Mouse (Mus musculus): ENCODE data around the gene Asic2.

The Asic2 gene

GRCm38 (mm10) chr11:81595235-81595634 is 373.0 kb downstream of the Asic2 start:
- DNase-seq = no peak

DNA sequence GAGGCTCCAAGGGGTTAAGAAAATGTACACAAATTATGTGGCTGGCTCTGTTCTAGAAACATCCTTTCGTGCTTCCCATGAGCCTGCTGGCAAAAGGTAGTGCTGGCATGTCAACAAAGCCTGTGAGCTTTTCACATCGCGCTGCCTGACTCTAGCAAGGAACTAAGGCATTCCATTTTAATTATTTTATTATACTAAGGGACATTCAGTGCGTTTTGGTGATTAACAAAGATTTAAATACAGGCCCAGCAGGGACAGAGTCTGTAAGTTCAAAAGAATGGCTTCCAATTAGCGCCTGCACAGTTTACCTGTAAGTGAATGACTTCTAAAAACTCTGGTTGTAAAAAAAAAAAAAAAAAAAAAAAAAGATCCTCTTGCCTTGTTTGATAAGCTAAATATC is 375.5 kb downstream of the Asic2 start:
- no peak for DNase-seq

GRCm38 (mm10) chr11:81590911-81591310 is 377.3 kb downstream of the Asic2 start:
- no peak for DNase-seq

GRCm38 (mm10) chr11:81588630-81589029 is 379.6 kb downstream of the Asic2 start:
- DNase-seq = peak; percentile 9 to 43

DNA sequence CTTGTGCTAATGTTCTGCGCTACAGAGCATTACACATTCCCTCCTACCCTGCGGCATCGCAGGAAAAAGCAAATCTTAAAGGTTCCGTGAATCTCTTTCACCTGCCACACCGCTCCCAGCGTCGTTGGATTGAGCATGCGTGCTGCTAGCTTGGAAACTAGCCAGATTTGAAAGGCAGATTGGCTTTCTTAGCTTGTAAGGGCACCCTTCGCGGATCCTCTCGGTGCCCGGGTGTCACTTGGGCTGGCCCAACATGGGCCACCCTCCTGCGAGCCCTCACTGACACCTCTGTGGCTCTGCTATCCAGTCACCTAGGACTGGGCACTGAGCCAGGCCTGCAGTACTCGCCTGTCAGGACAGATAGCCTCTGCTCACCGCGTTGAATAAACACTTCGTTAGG is 380.3 kb downstream of the Asic2 start:
- DNase-seq = no peak

DNA sequence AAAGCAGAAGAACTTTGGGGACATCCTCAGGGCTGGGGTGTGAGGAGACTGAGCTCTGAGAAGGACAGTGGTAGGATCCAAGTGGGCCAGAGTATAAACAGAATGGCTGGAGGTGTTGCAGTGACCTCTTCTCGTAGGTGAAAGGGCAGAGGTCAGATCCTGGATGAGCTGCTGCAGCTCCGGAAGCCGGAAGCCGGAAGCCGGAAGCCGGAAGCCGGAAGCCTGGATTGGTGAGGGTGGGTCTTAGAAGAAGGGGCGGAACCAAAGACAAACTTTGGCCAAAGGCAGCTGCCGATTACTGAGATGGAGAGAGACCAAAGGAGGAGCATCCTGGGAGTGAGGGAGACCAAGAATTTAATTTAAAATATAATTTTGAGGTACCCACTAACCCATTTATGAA is 381.1 kb downstream of the Asic2 start:
- no peak for DNase-seq

DNA sequence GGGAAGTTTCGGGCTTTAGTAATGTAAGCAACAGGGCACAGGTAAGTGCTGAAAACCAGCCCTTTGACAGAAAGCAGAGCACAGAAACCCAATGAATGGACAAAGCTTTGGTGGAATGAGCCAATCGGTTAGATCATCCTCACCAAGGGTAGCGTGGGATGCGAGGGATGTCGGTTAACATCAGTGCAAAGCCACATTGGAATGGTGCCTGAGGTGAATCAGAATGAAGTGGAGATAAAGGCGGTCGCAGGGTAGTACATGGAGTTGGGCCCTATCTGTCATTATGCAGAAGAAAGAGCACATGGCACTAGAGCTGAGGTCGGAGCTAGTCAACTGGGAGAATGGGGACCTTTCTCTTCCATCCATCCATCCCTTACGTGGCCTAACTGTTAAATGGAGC is 383.8 kb downstream of the Asic2 start:
- DNase-seq = no peak

DNA sequence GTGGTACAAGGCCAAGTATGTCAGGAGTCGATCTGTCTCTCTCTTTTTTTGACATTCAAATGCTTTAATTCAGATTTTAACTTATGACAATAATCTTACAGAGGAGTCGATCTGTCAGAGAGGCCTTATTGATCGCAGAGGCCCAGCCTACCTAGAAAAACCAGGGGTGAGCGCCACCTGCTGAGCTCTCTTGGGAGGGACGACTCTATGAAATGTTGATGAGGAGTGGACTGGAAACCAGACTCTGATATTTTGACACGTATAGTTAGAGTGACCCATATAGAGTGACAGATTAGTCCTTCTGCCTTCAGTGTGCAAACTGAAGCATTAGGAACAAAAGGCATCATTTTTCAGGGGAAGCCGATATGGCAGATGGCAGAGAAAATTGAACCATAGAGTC is 385.1 kb downstream of the Asic2 start:
- no peak for DNase-seq

GRCm38 (mm10) chr11:81582161-81582560 is 386.1 kb downstream of the Asic2 start:
- DNase-seq = no peak

GRCm38 (mm10) chr11:81579753-81580152 is 388.5 kb downstream of the Asic2 start:
- DNase-seq = no peak

- DNase-seq = no peak
Measured at GRCm38 (mm10) chr11:81570406-81570805, 397.9 kb downstream of the Asic2 start.

DNA sequence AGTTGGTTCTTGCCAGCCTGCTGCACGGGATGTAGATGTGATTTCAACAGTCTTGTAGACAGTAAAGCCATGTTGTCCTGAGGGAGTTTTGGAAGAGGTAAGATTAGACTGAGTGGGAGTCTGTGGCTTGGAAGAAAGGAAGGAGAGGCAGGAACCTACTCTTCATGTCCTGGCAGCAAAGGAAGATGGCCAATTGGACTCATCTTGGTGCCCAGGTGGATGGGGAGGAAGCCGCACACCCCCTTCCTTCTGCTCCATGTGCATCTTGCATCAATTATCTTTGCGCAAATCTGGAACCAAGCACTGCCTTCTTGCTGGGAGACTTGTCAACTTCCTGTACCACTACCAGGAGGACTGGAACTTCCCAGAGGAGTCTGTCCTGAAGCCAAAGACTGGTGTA is 403.4 kb downstream of the Asic2 start:
- DNase-seq = no peak

DNA sequence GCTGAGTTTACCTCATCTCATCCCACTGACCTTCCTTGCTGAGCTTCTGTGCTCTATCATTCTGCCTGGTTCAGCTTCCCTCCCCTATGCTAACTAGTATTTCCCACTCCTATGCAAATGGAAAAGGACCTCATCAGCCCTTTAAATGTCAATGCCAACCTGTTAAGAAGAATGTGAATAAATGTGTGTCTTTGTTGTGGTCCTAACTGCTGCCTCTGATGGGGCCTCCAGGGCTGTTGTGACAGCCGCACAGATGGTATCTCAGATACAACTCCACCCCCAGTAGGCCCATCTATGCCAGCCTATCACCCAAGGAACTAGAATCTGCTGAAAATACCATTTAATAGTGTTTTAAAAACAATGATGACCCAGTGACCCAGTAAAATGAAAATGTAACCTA is 407.9 kb downstream of the Asic2 start:
- no peak for DNase-seq

DNA sequence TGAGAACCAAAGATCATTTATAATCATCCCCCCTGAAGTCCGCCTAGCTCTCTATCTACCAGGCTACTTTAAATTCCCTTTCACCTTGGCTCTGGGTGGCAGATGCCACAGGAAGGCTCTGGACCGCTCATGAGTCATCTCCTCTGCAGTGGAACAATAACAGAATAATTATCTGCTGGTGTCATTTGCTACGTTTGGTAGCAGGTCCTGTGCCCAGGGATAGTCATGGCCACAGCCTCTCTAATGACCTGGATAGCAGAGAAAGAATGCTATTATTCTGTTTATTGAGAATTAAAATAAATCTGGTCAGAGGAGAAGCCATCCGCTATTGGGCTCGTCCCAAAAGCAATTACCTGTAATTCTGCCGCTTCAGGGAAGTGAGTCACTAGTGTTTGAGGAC is 425.1 kb downstream of the Asic2 start:
- no peak for DNase-seq

- DNase-seq = no peak
Measured at GRCm38 (mm10) chr11:81535121-81535717, 433.0 kb downstream of the Asic2 start.

GRCm38 (mm10) chr11:81534686-81535085 is 433.6 kb downstream of the Asic2 start:
- DNase-seq = peak in 1 of 2 experiments; percentile 15

DNA sequence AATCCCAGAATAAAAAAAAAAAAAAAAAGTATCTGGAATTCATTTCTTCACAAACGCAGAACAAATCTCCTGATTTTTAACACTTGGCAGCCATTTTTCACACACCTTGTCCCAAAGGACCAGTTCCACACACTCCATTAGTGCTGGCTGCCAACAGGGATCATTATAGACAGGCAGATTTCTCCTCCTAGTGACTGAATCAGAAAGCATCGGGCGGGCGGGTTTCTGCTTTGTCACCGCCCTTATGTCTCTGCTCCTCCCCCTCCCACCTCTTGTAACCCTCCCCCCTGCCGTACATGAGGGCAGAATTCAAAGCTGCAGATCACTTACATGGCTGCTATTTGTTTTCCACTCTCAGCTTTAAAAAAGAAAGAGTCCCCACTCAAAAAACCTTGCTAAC is 436.4 kb downstream of the Asic2 start:
- DNase-seq = no peak

DNA sequence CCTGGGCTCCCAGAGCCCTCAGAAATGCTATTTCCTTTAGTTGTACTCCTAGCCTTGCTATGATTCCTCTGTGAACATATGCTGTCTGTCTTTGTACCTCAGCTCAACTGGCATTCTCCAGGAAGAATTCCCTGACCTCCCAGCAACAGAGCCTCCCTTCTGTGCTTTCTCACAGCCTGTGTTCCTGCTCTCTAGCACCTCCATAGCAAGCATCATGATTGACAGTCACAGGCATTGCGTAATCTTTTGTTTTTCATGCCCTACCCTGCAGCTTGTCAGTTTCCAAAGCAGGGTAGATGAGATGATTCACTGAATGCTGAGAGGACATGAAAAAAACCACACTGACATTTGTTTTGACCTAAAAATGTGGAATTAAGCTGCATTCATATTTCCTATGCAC is 445.3 kb downstream of the Asic2 start:
- no peak for DNase-seq

GRCm38 (mm10) chr11:81521881-81522280 is 446.4 kb downstream of the Asic2 start:
- no peak for DNase-seq

DNA sequence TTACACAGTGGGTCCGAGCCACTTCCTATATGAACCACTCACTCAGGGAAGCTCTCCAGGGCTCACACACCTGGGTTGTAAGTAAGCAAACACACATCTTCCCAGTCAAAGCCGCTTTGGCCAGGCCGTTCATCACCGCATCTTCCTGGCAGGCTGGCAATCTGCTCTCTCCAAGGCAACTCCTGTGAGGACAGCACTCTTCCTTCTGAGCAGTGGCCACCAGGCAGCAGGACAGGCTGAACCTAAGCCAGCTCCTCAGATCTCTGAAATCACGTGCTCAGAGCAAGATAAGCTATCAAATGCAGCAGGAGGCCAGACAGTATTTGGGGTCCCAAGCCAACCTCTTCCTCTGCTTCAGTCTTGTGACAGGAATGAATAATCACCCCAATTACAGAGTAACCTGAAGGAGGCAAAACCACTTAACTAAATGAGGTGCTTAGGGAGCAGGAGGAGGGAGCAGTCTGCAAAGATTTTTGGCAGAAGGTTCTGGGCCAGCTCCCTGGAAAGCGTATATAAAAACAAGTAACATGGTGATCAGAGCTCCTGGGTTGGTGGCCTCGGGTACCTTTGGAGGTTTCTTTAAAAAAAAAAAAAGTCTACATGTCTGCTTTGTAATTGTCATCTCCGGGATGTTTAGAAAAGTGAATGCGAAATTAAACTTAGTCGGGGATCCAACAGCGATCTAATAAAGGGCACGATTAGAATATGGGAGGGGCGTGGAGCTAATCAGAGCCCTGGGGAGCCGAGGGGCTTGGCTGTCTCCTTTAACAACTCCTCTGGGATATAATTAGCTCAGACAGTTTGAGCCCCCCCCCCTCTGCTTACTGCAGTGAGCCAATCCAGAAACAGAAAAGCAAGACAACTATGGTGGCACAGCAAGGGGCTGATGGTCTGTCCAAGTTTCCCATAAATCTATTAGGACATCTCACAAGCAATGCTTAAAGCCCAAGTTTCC is 450.0 kb downstream of the Asic2 start:
- DNase-seq = no peak

GRCm38 (mm10) chr11:81515754-81516153 is 452.5 kb downstream of the Asic2 start:
- DNase-seq = no peak

DNA sequence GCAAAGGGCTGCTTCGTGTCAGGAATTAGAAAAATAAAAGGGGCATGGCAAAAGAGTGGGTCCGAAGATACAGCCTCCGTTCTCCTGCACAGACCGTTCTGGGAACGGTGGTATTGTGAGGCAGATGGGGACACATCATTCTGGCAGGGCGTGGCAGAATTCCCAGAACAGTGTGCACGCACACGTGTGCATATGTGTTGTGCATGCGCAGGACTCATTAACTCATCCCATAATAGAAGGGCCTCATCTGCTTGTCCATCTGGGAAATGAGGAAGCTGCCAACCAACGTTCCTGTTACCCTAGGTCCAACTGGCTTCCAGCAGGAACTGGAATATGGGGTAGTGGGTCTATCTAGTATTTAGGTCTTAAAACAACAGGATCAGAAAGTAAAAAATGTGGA is 455.8 kb downstream of the Asic2 start:
- DNase-seq = no peak

DNA sequence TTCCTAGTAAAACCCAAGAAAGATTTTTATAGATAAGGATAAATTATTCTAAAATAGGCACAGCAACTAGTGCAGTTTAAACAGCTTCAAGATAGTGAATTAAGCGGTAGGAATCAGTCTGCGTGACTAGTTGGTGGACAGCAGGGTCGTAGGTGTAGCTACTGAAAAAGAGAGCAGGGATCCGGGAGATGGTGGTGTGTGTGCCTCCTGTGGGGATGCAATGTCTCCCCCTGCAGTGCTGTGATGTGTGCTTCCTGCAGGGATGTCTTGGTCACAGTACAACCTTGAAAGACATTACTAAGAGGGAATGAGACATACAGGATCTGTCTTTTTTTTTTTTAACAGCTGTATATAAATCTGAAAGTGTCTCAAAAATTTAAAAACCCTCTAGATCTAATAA is 456.9 kb downstream of the Asic2 start:
- no peak for DNase-seq

All from spleen, adult 18-20 months (tissue).